Mouse (Mus musculus): ENCODE results near the gene Gm9970.
"Not testable (repeated sequence)": the region's sequence is repeated elsewhere in the genome, so short reads cannot be mapped to it uniquely, and the experiment has no call there.

Gene Gm9970

DNA sequence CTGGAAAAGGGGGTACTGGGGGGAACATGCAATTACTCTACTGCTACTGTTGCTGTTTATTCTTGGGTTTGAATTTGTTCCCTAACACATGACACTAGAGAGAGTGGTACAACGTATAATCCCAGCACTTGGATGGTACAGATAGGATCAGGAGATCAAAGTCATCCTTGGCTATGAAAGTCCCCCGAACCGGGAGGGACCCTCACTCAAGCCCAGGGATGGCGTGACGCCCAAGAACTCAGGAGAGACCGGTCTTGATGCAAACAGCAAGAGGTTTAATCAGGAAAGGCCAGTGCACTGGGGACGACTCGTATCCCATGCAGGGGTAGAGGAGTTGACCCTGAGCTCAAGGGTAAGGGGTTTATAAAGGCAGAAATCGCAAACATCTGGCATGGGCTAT lies 18.3 kb downstream of the Gm9970 start:
- in situ Hi-C loops (cut with MboI, MseI), result no loop called here

DNA sequence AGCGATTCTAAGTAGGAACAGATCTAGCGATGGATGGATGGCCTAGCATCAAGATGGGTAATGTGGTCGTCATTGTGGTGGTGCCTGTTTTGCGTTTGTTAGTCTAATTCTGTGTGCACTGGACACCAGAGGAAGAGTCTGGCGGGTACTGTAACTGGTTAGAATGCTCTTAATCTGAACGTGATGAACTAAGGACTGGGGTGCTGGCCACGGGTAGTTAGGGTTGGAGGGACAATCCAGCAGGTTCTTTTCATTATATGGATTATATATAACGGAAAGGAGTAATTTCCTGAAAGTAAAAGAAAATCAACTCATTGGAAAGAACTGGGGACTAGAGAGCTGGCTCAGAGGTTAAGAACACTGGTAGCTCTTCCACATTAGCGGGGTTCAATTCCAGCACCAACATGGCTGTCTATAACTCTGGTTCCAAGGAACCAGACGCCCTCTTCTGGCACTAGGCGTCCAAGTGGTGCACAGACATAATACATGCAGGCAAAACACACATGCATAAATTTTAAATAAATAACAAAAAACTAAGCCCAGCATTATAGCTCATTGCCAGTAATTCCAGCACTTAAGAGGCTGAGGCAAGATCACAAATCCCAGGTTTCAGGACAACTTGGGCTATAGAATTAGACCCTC lies 19.6 kb downstream of the Gm9970 start:
- in situ Hi-C loops (cut with MboI, MseI), result no loop called here

DNA sequence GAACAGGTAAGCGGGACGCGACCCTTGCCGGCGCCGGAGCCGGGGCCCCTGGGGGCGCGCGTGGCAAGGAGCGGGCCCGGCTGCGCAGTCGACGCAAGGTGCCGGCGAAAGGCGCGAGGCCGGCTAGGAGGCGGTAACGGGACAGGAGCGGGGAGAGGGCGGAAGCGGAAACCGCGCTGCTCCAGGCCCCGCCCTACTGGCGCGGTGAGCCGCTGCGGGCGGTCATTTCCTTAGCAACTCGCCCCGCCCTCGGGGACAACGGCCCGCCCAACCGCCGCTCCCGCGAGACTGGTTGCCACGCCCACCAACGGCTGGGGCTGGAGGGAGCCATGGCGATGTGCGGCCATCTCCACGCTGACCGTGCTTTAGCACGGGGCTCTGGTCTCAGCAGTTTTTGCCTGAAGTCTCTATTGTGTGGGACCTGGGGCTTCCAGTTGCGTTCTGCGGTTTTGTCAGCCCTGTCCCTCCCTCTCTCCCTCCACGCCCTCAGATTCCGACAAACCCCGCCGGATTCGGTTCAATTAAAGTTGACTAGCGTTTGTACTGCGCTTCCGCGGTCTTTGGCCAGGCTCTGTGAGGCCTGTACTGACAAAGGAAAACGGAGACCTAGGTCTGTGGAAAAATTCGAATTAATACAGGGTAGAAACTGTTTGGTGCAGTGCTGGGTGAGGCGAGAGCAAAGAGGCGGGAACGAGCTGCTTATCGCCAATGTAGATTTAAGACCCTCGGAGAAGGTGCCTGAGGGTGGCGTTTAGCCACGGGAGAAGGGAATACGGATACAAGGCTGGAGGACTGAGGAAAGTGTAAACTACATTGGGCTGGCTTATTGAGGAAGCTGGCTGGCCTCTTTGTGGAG lies 20.4 kb downstream of the Gm9970 start, which contains the start of gene Ppm1g:
Gene Ppm1g (minus strand): TSS at position 240 of the 856 bp plus-strand sequence.
- in situ Hi-C loops (cut with MboI, MseI), result no loop called here

DNA sequence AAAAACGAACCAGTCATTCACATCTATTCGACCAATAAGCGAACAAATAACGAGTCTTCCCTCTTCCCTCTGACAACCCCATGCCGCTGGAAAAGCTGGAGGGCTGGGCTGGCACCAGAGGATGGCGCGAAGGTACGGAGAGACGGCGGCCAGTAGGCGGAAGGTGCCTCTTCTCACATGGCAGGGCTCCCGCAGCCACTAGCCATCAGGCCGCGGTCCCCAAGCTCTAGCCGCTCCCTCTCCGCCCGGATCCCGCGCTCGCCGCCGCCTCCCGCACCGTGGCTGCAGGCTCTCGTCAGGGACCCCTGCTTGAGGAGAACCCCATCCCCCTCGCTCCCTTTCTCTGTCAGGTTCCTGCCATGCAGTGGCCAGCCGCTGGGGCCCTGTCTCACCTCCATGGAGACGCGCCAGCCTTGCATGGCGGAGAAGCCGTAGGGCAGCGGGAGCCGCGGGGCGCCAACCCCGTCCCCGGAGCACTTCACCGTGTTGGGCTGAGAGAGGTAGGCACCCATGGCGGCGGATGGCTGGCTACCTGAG lies 21.1 kb downstream of the Gm9970 start:
- in situ Hi-C loops (cut with MboI, MseI), result no loop called here

DNA sequence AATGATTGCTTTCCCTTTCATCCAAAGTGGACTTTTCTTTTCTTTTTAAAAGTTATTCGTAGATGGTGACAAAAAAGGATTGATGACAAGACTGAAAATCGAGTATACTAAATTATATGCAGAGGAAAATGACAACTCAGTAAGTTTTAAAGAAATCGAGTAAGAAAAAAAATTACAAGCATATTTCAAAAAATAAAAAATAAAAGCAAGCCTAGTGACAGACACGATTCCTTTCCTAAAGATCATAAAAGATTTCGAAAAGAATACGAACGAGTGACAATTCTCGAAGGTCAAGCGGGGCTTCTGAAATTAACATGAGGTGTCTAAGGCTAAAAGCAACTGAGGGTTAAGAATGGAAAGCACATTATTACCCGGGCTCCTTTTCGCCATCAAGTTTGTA lies 21.6 kb downstream of the Gm9970 start:
- in situ Hi-C loops (cut with MboI, MseI), result no loop called here

DNA sequence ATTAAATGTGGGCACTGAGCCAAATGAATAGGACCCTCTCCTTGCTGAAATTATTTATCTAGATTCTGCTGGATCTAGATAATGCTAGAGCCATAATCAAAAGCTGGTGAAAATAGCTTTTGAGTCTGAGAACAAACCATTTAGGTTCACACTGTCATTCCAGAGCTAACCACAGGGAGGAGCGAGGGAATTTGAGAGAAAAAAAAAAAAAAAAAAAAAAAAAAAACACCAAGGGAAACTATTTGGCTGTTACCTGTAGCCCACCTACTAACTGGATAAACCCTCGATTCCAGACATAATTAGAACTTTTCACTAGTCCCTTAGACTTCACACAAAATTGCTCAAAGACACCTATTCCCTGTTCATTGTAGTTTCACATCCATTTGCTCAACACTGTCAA lies 22.0 kb downstream of the Gm9970 start:
- in situ Hi-C loops (cut with MboI, MseI), result no loop called here

DNA sequence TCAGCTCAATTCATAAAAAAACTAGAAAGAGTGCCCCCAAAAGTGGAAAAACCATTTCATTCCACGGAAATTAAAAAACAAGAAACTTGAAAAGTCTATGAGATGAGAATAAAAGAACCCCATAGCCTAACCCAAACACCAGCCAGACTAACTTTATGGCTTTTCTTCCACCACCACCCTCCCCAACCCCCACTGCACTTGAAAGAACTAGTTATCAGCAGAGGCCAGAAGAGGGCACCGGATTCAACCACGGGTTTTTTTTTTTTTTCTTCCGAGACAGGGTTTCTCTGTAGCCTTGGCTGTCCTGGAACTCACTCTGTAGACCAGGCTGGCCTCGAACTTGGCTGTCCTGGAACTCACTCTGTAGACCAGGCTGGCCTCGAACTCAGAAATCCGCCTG lies 22.7 kb downstream of the Gm9970 start:
- in situ Hi-C loops (cut with MboI, MseI), result no loop called here

DNA sequence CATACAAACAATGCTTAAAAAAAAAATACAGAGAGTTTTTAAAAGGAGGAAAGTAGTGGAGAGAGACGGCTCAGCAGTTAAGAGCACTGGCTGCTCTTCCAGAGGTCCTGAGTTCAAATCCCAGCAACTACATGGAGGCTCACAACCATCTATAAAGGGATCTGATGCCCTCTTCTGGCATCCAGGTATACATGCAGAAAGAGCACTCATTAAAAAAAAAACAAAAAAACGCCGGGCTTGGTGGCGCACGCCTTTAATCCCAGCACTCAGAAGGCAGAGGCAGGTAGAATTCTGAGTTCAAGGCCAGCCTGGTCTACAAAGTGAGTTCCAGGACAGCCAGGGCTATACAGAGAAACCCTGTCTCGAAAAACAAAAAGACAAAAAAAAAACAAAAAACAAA lies 24.5 kb downstream of the Gm9970 start:
- in situ Hi-C loops (cut with MboI, MseI), result not testable (repeated sequence)

DNA sequence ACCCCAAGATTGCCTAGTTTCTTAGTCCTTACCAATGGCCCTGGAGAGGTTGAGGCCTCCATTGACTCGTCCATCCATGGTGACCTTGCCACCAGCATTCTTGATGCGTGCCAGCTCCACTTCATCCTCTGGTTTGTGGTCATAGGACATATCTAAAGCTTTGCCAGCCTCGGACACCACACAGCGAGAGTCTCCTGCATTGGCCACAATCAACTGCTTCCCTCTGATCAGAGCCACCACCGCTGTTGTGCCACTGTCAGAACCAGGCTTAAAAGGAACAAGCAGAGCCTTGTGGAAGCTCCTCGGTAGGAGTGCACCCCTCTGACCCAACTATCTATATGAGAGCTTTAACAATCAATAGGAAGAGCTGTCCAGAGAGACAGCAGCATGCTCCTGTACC lies 36.6 kb downstream of the Gm9970 start:
- in situ Hi-C loops (cut with MboI, MseI), result no loop called here

DNA sequence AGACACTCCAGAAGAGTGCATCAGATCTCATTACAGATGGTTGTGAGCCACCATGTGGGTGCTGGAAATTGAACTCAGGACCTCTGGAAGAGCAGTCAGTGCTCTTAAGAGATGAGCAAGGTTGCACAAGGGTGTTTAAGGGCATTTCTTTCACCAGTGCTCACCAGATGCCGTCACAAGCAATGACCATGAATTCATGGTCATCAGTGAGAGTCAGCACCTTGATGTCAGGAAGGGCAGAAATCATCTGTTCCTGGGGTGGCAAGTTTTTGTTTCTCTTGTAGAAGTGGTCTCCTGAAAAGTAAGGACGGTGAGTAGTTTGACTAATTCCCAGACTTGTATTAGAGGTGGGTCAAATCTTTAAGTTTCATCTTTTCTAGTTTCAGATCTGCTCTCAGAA lies 37.2 kb downstream of the Gm9970 start:
- in situ Hi-C loops (cut with MboI, MseI), result no loop called here

DNA sequence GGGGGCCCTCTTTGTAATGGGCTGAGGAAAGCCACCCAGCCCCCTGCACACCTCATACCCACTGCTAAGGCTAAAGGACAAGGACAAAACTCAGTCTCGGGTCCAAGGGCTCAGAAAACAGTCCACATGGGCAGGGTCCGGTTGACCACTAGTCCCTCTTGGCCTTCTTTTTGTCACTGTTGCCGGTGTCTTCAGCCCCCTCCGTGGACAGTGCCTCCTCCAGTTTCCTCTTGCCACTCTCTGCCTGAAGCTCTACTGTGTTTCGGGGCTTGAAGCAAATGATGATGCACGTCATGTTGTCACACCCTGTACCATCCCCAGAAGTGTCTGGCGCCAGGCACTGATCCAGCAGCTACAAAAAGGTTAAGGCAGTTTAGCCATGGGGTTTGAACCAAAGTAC lies 38.1 kb downstream of the Gm9970 start:
- in situ Hi-C loops (cut with MboI, MseI), result no loop called here

DNA sequence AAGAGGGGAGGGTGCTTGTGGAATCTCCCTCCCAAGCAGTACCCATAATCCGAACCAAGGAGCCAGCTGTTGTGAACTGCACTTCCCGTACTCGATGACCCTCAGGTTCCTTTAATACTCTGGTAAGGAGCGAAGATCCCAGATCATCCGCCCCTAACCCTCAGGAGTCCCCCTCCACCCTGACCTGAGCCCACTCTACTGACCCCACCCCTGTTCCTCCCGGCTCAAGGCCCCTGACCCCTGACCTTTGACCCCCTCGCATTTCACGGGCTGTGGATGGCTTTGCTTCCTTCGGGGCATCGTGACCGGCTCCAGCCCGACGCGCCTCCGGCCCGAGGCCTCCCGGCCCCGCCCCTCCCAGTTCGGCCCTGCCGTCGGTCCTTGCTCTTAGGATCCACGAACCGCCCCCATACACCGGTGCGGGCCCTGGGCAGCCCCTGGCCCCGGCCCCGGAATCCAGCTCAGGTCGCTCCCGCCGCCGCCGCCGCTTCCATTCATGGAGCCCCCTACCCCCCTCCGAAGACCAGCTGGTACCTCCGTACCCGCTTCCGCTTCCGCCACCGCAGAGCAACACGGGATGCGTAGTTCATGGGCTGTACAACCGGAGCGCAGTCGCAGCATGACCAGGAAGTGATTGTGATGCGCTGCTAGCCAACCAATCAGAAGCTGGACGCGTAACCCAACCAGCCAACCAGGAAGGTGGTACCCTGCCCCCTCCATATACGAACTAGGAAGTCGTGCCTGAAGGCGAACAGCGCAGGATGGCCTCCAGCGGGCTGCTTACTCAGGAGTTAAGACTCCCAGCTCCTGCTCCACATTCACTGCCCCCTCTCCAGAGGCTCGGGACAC lies 39.1 kb downstream of the Gm9970 start, which contains the start of gene Zfp513:
Gene Zfp513 (minus strand): TSS at position 562 of the 849 bp plus-strand sequence.
- in situ Hi-C loops (cut with MboI, MseI), result no loop called here

DNA sequence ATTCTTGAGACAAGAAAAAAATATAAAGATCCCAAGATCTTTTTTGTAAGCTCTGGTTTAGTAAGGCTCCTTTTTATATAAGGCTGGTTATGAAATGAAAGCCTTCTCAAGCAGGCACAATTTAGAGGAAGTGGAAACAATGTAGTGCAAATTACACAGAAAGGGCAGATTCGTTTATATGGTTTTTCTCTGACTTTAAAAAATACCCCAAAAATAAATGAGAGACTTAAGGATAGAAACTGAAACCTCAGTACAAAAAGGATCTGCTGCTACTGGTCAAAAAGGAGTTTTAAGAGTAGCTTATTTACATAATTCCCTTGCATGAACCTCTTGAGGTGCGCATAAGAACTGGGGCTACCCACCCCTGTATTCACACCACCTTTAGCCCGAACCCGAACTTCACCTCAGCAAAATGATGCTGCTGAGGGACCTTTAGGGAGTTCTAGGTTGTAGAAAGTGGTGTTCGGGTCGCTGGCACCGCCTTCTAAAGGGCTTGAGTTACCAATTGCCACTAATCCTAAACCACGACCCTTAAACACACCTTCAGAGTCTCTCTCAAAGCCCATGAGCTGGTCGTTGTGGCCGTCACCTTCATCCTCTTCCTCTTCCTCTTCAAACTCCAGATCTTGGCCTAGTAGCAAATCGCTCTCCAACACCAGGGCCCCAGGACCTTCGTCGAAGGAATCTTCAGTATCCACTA lies 39.8 kb downstream of the Gm9970 start:
- in situ Hi-C loops (cut with MboI, MseI), result no loop called here

DNA sequence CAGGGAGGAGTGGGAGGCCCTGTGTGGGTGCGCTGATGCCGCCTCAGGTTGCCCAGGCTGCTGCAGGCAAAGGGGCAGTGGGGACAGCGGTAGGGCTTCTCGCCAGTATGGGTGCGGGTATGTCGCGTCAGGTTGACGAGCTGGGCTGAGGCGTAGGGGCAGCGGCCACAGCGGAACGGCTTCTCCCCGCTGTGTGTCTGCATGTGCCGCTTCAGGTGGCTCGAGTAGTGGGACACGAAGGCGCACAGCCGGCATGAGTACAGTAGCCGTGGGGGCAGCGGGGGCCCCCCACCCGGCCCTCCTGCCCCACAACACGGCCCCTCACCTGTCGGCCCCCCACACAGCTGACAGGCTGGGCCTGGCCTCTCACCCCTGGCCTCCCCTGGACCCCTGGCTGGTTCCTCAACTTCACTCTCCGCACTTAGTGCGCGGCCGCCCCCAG lies 40.7 kb downstream of the Gm9970 start:
- in situ Hi-C loops (cut with MboI, MseI), result no loop called here

DNA sequence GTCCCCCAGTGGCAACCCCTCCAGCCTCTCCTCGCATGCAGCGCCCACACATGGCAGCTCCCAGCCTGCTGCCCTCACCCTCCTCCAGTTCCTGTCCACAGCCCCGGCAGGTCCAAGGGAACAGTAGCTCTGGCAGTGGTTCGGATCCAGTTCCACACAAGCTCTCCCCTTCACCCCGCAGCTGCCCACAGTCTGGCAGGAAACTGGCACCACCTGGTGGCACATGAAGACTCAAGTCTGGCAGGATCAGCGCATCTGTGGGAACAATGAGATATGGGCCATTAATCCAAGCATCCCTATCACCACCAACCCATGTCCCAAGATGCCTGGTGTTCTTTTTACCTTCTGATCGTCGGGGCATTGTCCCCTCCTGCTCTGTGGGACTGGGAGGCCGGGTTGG lies 41.1 kb downstream of the Gm9970 start:
- in situ Hi-C loops (cut with MboI, MseI), result no loop called here

DNA sequence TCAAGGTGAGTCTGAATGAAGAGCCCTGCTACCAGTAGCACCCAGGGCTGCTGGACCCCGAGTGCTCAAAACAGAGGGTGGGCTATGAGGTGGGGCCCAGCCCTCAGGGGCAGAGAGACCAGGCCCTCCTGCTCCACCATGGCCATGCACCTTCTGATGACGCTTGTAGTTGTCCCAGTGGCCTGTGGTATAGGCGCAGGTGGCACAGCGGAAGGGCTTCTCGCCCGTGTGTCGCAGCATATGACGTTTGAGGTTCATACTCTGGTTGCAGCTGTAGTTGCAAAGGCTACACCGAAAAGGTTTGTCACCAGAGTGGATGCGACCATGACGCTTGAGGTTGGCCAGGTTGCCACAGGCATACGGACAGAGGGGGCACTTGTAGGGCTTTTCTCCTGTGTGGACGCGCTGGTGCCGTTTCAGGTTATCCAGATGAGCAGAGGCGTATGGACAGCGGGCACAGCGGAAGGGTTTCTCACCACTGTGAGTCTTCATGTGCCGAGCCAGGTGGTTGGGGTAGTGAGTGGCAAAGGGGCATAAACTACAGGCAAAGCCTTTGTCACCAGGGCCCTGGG lies 41.6 kb downstream of the Gm9970 start:
- in situ Hi-C loops (cut with MboI, MseI), result no loop called here

DNA sequence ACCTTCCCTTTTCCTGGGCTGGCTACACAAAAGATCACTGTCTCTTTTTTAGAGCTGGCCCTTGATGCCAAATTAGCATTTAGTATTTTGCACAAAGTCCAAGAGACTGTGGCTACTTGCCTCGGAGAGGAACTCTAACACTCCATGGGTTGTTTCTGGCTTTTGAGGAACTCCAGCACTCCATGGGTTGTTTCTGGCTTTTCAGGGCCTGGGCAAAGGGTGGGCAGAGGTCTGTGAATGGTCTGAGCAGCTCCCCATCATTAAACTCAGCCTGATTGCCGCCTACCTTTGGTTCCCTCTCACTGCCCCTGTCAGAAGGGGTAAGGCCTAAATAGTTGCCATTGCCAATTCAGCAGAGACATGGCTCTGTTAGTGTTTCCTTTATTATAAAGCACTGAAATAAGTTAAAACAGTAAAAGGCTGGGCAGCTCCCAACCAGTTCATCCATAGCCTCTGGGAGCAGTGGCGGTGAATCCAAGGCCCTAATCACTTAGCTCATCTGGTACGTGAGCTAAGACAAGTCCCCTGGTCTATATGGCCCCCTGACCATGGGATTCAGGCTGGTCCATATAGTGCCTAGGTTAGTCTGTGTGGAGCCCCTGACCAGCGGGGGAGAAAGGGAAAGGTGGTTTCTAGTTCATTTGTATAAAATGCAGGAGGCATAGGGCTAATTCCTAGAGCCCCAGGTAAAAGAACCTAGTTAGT lies 42.3 kb downstream of the Gm9970 start:
- in situ Hi-C loops (cut with MboI, MseI), result no loop called here

DNA sequence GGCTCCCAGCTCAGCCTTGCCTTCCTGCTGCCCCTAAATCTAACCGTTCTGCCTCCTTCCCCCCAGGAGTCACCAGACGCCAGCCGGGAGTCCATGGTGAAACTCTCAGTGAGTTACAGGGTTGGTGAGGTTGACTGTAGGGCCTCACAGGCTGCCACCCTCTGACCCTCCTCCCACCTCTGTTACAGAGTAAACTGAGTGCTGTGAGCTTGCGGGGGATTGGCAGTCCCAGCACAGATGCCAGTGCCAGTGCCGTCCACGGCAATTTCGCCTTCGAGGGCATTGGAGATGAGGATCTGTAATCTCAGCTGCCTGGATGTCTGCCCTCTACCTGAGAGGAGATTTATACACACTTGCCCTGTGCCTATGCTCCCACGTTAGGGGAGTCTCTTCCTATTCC lies 42.9 kb downstream of the Gm9970 start:
- in situ Hi-C loops (cut with MboI, MseI), result no loop called here

DNA sequence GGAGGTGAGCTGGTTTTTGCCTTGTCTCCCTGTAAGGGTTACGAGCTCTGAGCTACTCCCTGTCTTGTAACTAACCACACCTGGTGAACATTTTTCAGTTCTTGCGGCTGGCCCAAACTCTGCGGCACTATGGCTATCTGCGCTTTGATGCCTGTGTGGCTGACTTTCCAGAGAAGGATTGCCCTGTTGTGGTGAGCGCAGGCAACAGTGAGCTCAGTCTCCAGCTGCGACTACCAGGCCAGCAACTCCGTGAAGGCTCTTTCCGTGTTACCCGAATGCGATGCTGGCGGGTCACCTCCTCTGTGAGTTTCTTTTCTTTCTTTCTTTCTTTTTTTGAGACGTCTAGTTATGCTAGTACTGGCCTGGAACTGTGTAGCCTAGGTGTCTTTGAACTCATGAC lies 44.0 kb downstream of the Gm9970 start:
- in situ Hi-C loops (cut with MboI, MseI), result no loop called here

DNA sequence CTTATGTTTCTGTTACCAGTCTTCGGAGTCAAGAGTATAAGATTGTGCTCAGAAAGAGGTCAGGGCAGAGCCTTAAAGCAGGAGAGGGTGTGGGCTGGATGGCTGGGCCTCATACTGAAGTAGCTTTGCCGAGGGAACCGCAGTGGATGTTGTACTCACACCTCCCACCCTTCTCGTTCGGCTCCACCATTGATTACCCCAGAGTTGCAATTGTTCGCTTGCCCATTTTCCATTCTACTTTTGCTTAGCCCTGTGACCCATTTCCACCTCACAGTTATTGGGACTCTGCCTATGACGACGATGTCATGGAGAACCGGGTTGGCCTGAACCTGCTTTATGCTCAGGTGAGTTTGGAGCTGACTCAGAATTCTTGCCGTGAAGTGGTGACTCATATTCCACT lies 44.8 kb downstream of the Gm9970 start:
- in situ Hi-C loops (cut with MboI, MseI), result no loop called here

Measured in T-helper 1 cell (primary cell).